Mouse (Mus musculus): ENCODE measurements at regions not wholly inside any gene's neighbourhood (a gene's known extent, or its start where the extent isn't known, plus 50 kb on each side); places are given as distances from the start of the nearest gene placed in this dataset.

DNA sequence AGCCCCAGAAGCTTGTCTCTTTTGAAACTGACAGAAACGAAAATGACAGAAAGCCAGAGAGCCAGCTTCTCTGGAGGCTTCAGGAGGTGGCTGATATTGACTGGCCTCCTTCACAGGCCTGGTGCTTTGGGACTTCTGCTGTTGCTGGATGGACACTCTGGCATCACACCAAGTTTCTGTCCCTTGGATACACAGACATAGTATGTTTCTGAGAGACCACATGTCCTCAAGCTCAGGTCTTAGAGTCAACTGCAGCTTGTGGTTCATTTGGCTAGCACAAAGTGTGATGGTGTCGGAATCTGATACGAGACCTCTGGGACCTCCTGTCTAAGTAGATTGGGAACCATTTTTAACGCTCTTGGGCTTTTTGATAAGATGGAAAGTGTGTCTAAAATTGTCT, 502.0 kb downstream of the Sqor start:
- no peak for TF ChIP-seq CTCF (IDR thresholded peaks at IDR 0.05; ENCODE audit: low read depth)
- ATAC-seq = no peak
- Histone ChIP-seq H3K27me3 (replicated peaks; ENCODE audit: control insufficient read depth, insufficient read depth, low read length) (no peaks in the 10 kb centered on the region), H3K4me2 (replicated peaks; ENCODE audit: low read depth) (no peak overlapping the region), H3K27ac (ENCODE audit: low read depth, low read length) (no peak overlapping the region), H3K9me3 (ENCODE audit: control insufficient read depth) (no peaks in the 10 kb centered on the region), H3K4me1 (replicated peaks; ENCODE audit: control insufficient read depth, insufficient read depth, low read length) (no peaks in the 10 kb centered on the region), H3K36me3 (ENCODE audit: control insufficient read depth, insufficient read depth) (no peaks in the 10 kb centered on the region), H3K9ac (ENCODE audit: low read depth, low read length) (no peak overlapping the region), H3K4me3 (ENCODE audit: low read depth, low read length) (no peak overlapping the region)
- WGBS = 78% methylated on average over 4 of the region's 4 CpGs

GRCm38 (mm10) chr2:123274866-123275735, 510.1 kb downstream of the Sqor start:
- no peak for TF ChIP-seq CTCF (IDR thresholded peaks at IDR 0.05; ENCODE audit: low read depth)

DNA sequence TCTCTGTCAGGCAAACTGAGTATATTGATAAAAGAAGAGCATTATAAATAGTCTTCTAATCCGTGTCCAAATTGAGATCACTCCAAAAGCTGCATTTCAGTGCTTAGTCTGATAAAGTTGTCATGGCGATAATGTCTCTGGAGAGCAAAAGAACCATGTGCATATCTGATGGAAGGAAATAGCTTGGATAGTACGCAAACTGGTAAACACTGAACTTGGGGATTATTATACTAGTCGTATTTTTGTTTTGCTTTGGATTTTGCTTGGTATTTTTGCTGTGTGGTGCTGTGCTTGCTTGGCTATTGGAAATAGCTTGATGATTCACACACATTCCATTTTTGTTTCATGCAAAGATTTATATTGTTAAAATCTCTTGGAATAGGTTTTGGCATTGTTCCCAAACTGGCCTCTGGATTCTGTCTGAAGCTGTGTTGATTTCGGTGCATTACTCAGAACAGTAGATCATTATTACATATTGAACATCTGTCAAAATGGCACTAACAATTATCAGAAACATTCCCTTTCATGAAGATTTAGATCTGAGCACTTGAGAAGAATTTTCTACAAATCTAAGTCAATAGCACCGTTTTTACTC, 510.8 kb downstream of the Sqor start:
- Histone ChIP-seq H3K4me1 (replicated peaks; ENCODE audit: control insufficient read depth, insufficient read depth, low read length) (no peaks in the 10 kb centered on the region), H3K4me3 (ENCODE audit: low read depth, low read length) (no peak overlapping the region), H3K27ac (ENCODE audit: low read depth, low read length) (no peak overlapping the region), H3K27me3 (replicated peaks; ENCODE audit: control insufficient read depth, insufficient read depth, low read length) (no peaks in the 10 kb centered on the region), H3K9ac (ENCODE audit: low read depth, low read length) (no peak overlapping the region), H3K4me2 (replicated peaks; ENCODE audit: low read depth) (no peak overlapping the region), H3K36me3 (ENCODE audit: control insufficient read depth, insufficient read depth) (no peaks in the 10 kb centered on the region), H3K9me3 (ENCODE audit: control insufficient read depth) (no peaks in the 10 kb centered on the region)
- 44% methylated on average over 6 of the region's 6 CpGs for WGBS
- no peak for TF ChIP-seq CTCF (IDR thresholded peaks at IDR 0.05; ENCODE audit: low read depth)
- no peak for ATAC-seq

More at GRCm38 (mm10) chr2:123274866-123275735, 510.1 kb downstream of the Sqor start:
- no peak for ATAC-seq
- no peaks in the 10 kb centered on the region for H3K36me3 ChIP-seq (ENCODE audit: control insufficient read depth, insufficient read depth)
- no peak overlapping the region for H3K4me2 ChIP-seq (replicated peaks; ENCODE audit: low read depth)
- WGBS = 78% methylated on average over 9 of the region's 9 CpGs
- no peaks in the 10 kb centered on the region for H3K27me3 ChIP-seq (replicated peaks; ENCODE audit: control insufficient read depth, insufficient read depth, low read length)
- H3K4me3 ChIP-seq (ENCODE audit: low read depth, low read length) = no peak overlapping the region
- no peaks in the 10 kb centered on the region for H3K9me3 ChIP-seq (ENCODE audit: control insufficient read depth)
- no peaks in the 10 kb centered on the region for H3K4me1 ChIP-seq (replicated peaks; ENCODE audit: control insufficient read depth, insufficient read depth, low read length)
- no peak overlapping the region for H3K9ac ChIP-seq (ENCODE audit: low read depth, low read length)
- H3K27ac ChIP-seq (ENCODE audit: low read depth, low read length) = no peak overlapping the region

- no peak for TF ChIP-seq CTCF (IDR thresholded peaks at IDR 0.05; ENCODE audit: low read depth)
- H3K36me3 ChIP-seq (ENCODE audit: control insufficient read depth, insufficient read depth) = no peaks in the 10 kb centered on the region
- WGBS = 70% methylated on average over 6 of the region's 6 CpGs
- H3K9ac ChIP-seq (ENCODE audit: low read depth, low read length) = no peak overlapping the region
- no peak for ATAC-seq
- H3K27me3 ChIP-seq (replicated peaks; ENCODE audit: control insufficient read depth, insufficient read depth, low read length) = no peaks in the 10 kb centered on the region
- H3K4me2 ChIP-seq (replicated peaks; ENCODE audit: low read depth) = no peak overlapping the region
- H3K4me1 ChIP-seq (replicated peaks; ENCODE audit: control insufficient read depth, insufficient read depth, low read length) = no peaks in the 10 kb centered on the region
- no peak overlapping the region for H3K4me3 ChIP-seq (ENCODE audit: low read depth, low read length)
- no peak overlapping the region for H3K27ac ChIP-seq (ENCODE audit: low read depth, low read length)
- no peaks in the 10 kb centered on the region for H3K9me3 ChIP-seq (ENCODE audit: control insufficient read depth)
Observed at GRCm38 (mm10) chr2:123311554-123312276, 546.7 kb downstream of the Sqor start.

GRCm38 (mm10) chr2:123312277-123312617, 547.2 kb downstream of the Sqor start:
- no peaks in the 10 kb centered on the region for H3K36me3 ChIP-seq (ENCODE audit: control insufficient read depth, insufficient read depth)
- no peaks in the 10 kb centered on the region for H3K27me3 ChIP-seq (replicated peaks; ENCODE audit: control insufficient read depth, insufficient read depth, low read length)
- 10% methylated on average over 8 of the region's 8 CpGs for WGBS
- H3K4me2 ChIP-seq (replicated peaks; ENCODE audit: low read depth) = no peak overlapping the region
- H3K9me3 ChIP-seq (ENCODE audit: control insufficient read depth) = no peaks in the 10 kb centered on the region
- H3K9ac ChIP-seq (ENCODE audit: low read depth, low read length) = no peak overlapping the region
- H3K4me3 ChIP-seq (ENCODE audit: low read depth, low read length) = no peak overlapping the region
- H3K27ac ChIP-seq (ENCODE audit: low read depth, low read length) = no peak overlapping the region
- peak; percentile 72 for ATAC-seq
- no peaks in the 10 kb centered on the region for H3K4me1 ChIP-seq (replicated peaks; ENCODE audit: control insufficient read depth, insufficient read depth, low read length)
- peak; percentile 94 for TF ChIP-seq CTCF (IDR thresholded peaks at IDR 0.05; ENCODE audit: low read depth)

DNA sequence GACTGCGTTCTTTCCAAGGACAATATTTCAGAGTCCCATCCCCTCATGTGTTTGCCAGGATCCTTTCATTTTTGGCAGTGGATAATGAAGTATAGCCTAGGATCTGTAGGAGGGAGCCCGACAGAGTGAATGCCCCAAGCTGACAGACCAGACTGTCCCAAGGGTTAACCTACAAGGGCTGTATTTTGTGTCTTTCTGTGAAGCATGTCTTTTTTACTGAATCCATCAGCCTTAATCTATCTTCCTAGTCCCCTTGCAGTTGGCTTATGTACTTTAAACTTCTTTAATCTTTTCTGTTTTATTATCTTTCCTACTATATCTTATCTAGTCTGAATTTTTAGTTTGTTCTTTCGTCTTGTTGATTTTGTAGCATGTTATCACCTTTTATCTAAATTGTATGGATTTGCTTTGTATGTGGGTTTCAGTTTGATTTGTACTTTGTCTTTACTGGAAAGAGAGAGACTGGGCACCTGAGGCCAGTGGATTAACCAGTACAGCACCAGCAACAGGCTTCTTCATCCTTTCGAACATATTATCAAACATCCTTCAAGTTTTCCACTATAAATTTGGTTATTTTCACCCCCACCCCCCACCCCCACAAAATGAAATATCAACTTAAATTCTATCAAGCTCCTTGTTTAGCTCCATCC, 555.5 kb downstream of the Sqor start:
- Histone ChIP-seq H3K4me2 (replicated peaks; ENCODE audit: low read depth) (no peak overlapping the region), H3K4me3 (ENCODE audit: low read depth, low read length) (no peak overlapping the region), H3K4me1 (replicated peaks; ENCODE audit: control insufficient read depth, insufficient read depth, low read length) (no peaks in the 10 kb centered on the region), H3K9me3 (ENCODE audit: control insufficient read depth) (no peaks in the 10 kb centered on the region), H3K27me3 (replicated peaks; ENCODE audit: control insufficient read depth, insufficient read depth, low read length) (no peaks in the 10 kb centered on the region), H3K27ac (ENCODE audit: low read depth, low read length) (no peak overlapping the region), H3K36me3 (ENCODE audit: control insufficient read depth, insufficient read depth) (no peaks in the 10 kb centered on the region), H3K9ac (ENCODE audit: low read depth, low read length) (no peak overlapping the region)
- 46% methylated on average over 4 of the region's 4 CpGs for WGBS
- TF ChIP-seq CTCF (IDR thresholded peaks at IDR 0.05; ENCODE audit: low read depth) = no peak
- no peak for ATAC-seq

All from intestine, postnatal 0 days (tissue).